Mouse (Mus musculus): ENCODE measurements at regions not wholly inside any gene's neighbourhood (a gene's known extent, or its start where the extent isn't known, plus 50 kb on each side); places are given as distances from the start of the nearest gene placed in this dataset.

DNA sequence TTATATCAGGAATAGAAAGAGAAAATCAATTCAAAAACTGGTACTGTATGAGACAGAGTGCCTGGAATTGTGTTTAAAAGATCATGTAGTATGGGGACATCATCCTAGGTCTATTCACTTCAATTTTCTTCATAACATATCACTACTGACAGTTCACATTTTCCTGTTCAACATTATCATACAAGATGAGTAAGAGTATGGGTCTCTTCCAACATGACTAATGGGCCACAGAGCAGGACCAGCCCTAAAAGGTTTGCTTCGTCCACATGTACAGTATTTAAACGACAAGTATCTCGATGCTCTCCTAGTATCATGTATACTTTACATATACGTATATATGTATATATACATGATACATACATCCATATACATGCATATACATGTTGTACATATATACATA, 164.8 kb upstream of the Atp1b1 start:
- TF ChIP-seq POLR2A (IDR thresholded peaks at IDR 0.05; ENCODE audit: extremely low read depth, insufficient read depth, low read length) (no peak), CTCF (IDR thresholded peaks at IDR 0.05; ENCODE audit: extremely low read depth, insufficient read depth, low read length) (no peak)

Measured in cortical plate, adult 2 months (tissue).